Mouse (Mus musculus): ENCODE data around the gene Rpusd4.

GRCm38 (mm10) chr9:35307461-35307860 is 39.8 kb downstream of the Rpusd4 start:
- TF ChIP-seq EP300 (IDR thresholded peaks at IDR 0.05; ENCODE audit: low read depth), result no peak
- no peak for TF ChIP-seq CTCF (IDR thresholded peaks at IDR 0.05; ENCODE audit: low read depth)

Data from heart, postnatal 0 days (tissue).